Mouse (Mus musculus) spleen, adult 12 weeks (tissue): Measurements from ENCODE around the gene Trim28.

Experiments
- DNase-seq: peaks from one replicate; pipeline ENCODE4 v3.0.0; 2022; ENCODE audit warnings: low spot score

Gene Trim28

GRCm38 (mm10) chr7:13033451-13034147, 34.7 kb downstream of the Trim28 start:
- no peak for DNase-seq

GRCm38 (mm10) chr7:13034148-13034977, 35.4 kb downstream of the Trim28 start, which contains the start of gene Chmp2a:
Gene Chmp2a (minus strand): TSS chr7:13034807.
- DNase-seq, result peak; percentile 90

GRCm38 (mm10) chr7:13035211-13035855, 36.4 kb downstream of the Trim28 start:
- no peak for DNase-seq

GRCm38 (mm10) chr7:13036806-13037205, 37.9 kb downstream of the Trim28 start:
- no peak for DNase-seq

GRCm38 (mm10) chr7:13037366-13037765, 38.5 kb downstream of the Trim28 start:
- DNase-seq, result no peak

GRCm38 (mm10) chr7:13037901-13038555, 39.1 kb downstream of the Trim28 start, which contains the start of gene Ube2m:
Gene Ube2m (minus strand): TSS chr7:13038275.
- DNase-seq, result peak; percentile 96

- DNase-seq, result no peak
Observed at GRCm38 (mm10) chr7:13038621-13039169, 39.8 kb downstream of the Trim28 start.

GRCm38 (mm10) chr7:13039181-13039580, 40.3 kb downstream of the Trim28 start:
- no peak for DNase-seq

- DNase-seq, result no peak
Observed at GRCm38 (mm10) chr7:13041256-13041655, 42.3 kb downstream of the Trim28 start.

- no peak for DNase-seq
Observed at GRCm38 (mm10) chr7:13042511-13042910, 43.6 kb downstream of the Trim28 start.

GRCm38 (mm10) chr7:13043120-13043444, 44.2 kb downstream of the Trim28 start:
- DNase-seq, result no peak

GRCm38 (mm10) chr7:13043445-13044253, 44.7 kb downstream of the Trim28 start:
- no peak for DNase-seq

GRCm38 (mm10) chr7:13044254-13044625, 45.3 kb downstream of the Trim28 start:
- no peak for DNase-seq

- DNase-seq, result peak; percentile 32
Observed at GRCm38 (mm10) chr7:13046084-13046483, 47.2 kb downstream of the Trim28 start.

GRCm38 (mm10) chr7:13053001-13053400, 54.1 kb downstream of the Trim28 start:
- DNase-seq, result no peak

- DNase-seq, result no peak
Observed at GRCm38 (mm10) chr7:13053501-13053900, 54.6 kb downstream of the Trim28 start.

GRCm38 (mm10) chr7:13053961-13054286, 55.0 kb downstream of the Trim28 start:
- DNase-seq, result no peak

GRCm38 (mm10) chr7:13054287-13055010, 55.5 kb downstream of the Trim28 start, which contains the start of gene Mzf1:
Gene Mzf1 (minus strand): TSS chr7:13054764.
- peak; percentile 78 for DNase-seq

GRCm38 (mm10) chr7:13056913-13057700, 58.2 kb downstream of the Trim28 start:
- DNase-seq, result no peak

GRCm38 (mm10) chr7:13059536-13059935, 60.6 kb downstream of the Trim28 start:
- DNase-seq, result no peak
